Mouse (Mus musculus) thymus, postnatal 25 days (tissue): ENCODE measurements around the gene Rab37.

Experiments used
- DNase-seq: peaks from one replicate; pipeline ENCODE4 v3.0.0; 2022

Rab37 gene

DNA sequence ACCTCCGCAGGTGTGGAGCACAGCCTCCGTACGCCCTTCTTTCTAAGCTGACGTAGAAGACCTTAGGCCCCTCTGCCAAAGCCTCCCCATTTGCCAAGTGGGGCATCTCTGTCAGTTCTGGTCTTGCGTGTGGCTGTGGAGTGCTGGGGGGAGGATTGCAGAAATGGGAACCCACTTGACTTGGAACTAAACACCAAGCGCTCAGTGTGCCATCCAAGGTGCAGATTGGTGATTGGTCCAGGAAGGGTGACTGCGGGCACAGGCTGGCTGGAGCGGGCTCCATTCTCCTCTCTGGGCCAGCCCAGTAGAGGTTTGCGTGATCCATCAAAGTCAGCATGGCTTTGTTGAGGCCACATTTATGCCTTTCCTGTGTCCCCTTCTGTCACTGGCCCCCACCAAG, 111.5 kb downstream of the Rab37 start:
- DNase-seq, result no peak

DNA sequence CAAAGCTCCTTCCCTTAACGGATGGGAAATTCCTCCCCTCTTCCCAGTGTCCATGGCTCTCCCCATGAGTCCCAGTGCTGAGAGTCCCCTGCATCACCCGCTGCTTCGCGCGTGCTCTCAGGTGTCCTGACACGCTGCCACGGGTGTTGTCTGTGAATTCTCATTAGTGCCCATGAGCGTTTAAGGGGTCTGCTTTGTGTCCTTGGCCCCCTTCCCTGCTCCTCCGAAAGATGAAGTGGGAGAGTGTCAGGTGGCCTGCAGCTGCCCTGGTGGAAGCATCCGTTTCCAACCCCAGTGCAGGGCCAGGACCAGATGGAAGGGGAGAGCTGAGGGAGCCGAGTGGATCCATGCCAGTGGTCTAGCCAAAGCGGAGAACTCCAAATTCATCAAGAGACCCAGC, 116.9 kb downstream of the Rab37 start:
- DNase-seq, result no peak

DNA sequence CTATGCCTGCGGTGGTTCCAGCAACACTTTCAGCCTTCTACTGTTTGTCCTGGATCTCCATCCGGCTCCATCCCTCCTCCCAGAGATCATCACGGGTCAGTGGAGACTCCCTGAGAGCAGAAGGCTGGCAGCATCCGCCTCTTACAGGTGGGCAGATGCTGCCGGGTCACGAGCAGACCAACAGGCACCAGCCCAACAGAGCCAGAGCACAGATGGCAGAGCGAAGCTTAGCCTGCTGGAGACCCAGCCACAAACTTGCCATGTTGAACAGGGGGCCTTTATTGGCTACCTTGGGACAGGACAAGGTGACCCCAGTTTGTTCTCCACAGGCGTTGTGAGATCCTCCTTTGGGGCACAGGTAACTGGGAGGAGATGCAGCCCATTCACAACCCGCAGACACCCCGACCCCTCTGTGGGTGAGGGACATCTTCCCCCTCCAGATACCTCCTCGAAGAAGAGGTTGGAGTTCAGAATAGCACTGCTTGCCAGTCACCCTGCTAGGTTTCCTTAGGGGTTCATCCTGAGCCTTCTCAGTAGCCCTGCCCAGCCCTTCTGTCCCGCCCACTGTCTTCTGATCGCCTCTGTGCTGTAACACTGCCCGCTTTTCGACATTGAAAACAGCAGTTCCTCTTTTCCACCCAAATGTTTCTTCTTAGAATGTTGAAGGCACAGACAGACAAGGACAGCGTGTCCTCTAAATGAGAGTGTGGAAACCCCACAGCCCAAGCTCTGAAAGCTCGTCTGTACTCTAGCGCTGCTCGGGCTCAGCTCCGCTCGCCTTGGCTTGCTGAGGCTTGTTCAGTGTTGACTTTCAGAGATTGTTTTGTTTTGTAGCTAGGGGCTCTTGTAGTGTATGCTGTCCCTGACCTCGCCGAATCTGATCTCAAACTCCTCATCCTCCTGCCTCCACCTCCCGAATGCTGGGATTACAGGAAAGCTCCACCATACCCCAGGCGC, 117.8 kb downstream of the Rab37 start:
- no peak for DNase-seq

DNA sequence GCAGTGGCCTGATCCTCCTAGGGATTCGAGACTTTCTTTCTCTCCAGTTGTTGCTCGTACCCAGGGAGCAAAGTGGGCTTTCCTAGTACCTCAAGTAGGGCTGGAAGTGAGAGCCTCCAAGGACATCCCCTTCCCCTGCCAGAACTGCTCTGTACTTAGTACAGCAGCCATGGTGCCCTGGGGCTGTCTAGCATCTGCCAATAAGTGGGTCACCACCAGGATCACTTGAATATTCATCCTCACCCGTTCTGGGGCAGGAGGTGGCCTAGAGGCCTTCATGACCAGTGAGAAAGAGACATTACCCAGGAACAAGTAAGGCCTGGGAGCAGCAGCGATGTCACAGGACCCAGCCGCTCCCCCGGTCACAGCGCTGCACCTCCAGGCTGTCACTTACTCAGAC, 118.7 kb downstream of the Rab37 start:
- DNase-seq, result no peak
